Comparison of ENCODE assay signal across 24 mouse cellular contexts in the genomic region with DNA sequence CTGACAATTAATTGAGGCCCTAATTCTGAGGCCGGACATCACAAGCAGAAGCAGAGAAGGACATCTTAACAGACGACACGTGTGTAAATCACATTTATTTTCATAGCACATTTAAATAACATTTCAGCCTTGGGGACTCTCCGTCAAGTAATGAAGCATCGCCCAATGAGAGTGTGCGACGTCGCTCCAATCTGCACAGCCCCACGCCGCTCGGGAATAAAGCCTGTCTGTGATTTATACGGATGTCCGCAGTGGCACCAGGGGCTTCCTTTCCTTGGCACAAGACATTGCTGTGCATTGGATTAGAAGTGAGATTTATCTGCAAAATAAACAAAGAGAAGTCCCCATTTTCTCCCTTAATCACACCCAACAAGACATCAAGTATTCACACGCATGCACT.
"Had no signal": no experiment of that assay in that cellular context is flagged by ENCODE, and none has a peak within 500 bp of the region (broad histone marks: within the 10 kb centered on the region; RNA-seq: fewer than 3 reads in every experiment).

No protein-coding gene starts in this region.

- ATAC-seq: hindbrain, postnatal 0 days; intestine, embryonic 15.5 days; intestine, postnatal 0 days; liver, embryonic 12.5 days had no signal

- H3K27ac ChIP-seq: gastrocnemius, adult 2 months; heart, adult 2 months; heart, embryonic 13.5 days; heart, embryonic 15.5 days; hindbrain, embryonic 13.5 days; hindbrain, embryonic 15.5 days; hindbrain, postnatal 0 days; intestine, embryonic 15.5 days; layer of hippocampus, adult 2 months; limb, embryonic 12.5 days; liver, embryonic 12.5 days had no signal

- H3K4me3 ChIP-seq: gastrocnemius, adult 2 months; heart, adult 2 months; heart, embryonic 13.5 days; heart, embryonic 15.5 days; hindbrain, embryonic 13.5 days; hindbrain, embryonic 15.5 days; intestine, embryonic 15.5 days; layer of hippocampus, adult 2 months; limb, embryonic 12.5 days; liver, embryonic 12.5 days had no signal

- H3K27me3 ChIP-seq: hindbrain, embryonic 15.5 days had no signal

- H3K9ac ChIP-seq: heart, embryonic 13.5 days; heart, embryonic 15.5 days; hindbrain, embryonic 13.5 days; hindbrain, embryonic 15.5 days; intestine, embryonic 15.5 days; limb, embryonic 12.5 days; liver, embryonic 12.5 days had no signal

- H3K9me3 ChIP-seq: heart, embryonic 13.5 days; heart, embryonic 15.5 days; hindbrain, embryonic 13.5 days; hindbrain, embryonic 15.5 days; intestine, embryonic 15.5 days; limb, embryonic 12.5 days; liver, embryonic 12.5 days had no signal

- H3K4me1 ChIP-seq: heart, embryonic 13.5 days; heart, embryonic 15.5 days; hindbrain, embryonic 13.5 days; hindbrain, embryonic 15.5 days; intestine, embryonic 15.5 days; liver, embryonic 12.5 days had no signal

- H3K36me3 ChIP-seq: heart, embryonic 13.5 days; heart, embryonic 15.5 days; hindbrain, embryonic 13.5 days; hindbrain, embryonic 15.5 days; intestine, embryonic 15.5 days; limb, embryonic 12.5 days; liver, embryonic 12.5 days had no signal

- H3K4me2 ChIP-seq: heart, embryonic 11.5 days; heart, embryonic 13.5 days; heart, embryonic 15.5 days; hindbrain, embryonic 13.5 days; hindbrain, embryonic 15.5 days; intestine, embryonic 15.5 days; limb, embryonic 12.5 days; liver, embryonic 12.5 days had no signal

- DNase-seq: gastrocnemius, adult 2 months; gastrocnemius, postnatal 10 days; gastrocnemius, postnatal 25 days; heart, adult 11 months; heart, adult 2 months; heart, postnatal 14 days; heart, postnatal 36 days; kidney, adult 18-20 months; kidney, adult 8-10 months; kidney, postnatal 10 days; kidney, postnatal 25 days; kidney, postnatal 4 days; left cerebral cortex, postnatal 4 days had no signal
